Mouse (Mus musculus) G1E (cell line): ENCODE results near the gene Mcrip1. TPM values are rescaled to one million over a fixed set of nuclear protein-coding genes. Genes with fewer than 3 reads are reported as not detected.

Source experiments
- ATAC-seq: 2 replicates; pipeline ENCODE4 v1.8.0; 2016; ENCODE audit warnings: mild to moderate bottlenecking; ENCODE audit not compliant: insufficient number of reproducible peaks, poor library complexity, low FRiP score, severe bottlenecking; ENCODE audit errors: extremely low read depth
- DNase-seq: peaks from one replicate; pipeline ENCODE4 v3.0.0; 2012; ENCODE audit warnings: low spot score
- H3K27me3 ChIP-seq: 2 replicates; pipeline ENCODE4 v1.6.1; 2012; ENCODE audit warnings: mild to moderate bottlenecking, low read length, inconsistent platforms; ENCODE audit not compliant: insufficient read depth
- H3K36me3 ChIP-seq: replicated peaks from 2 replicates; pipeline ENCODE3; 2012; ENCODE audit warnings: mild to moderate bottlenecking, inconsistent platforms
- H3K4me1 ChIP-seq: 2 replicates; pipeline ENCODE4 v1.6.1; 2012; ENCODE audit warnings: low read depth, low read length, inconsistent platforms, mixed read lengths; ENCODE audit not compliant: insufficient read depth
- H3K4me3 ChIP-seq: 2 replicates; pipeline ENCODE4 v1.5.1; 2012; ENCODE audit warnings: low read depth, mild to moderate bottlenecking, inconsistent platforms, low read length, moderate library complexity, mixed read lengths
- H3K9me3 ChIP-seq: replicated peaks from 2 replicates; pipeline ENCODE4 v1.6.1; 2012; ENCODE audit warnings: inconsistent platforms
- CTCF ChIP-seq: IDR thresholded peaks from 2 replicates; pipeline ENCODE4 v1.5.1; 2012; ENCODE audit warnings: low read depth, low read length, inconsistent platforms, mixed read lengths
- GATA1 ChIP-seq: IDR thresholded peaks from 2 replicates; pipeline ENCODE4 v1.6.1; 2012; ENCODE audit warnings: borderline replicate concordance, low read length, inconsistent platforms, mixed read lengths
- GATA2 ChIP-seq: IDR thresholded peaks from 2 replicates; pipeline ENCODE4 v1.6.1; 2012; ENCODE audit warnings: low read depth, low read length, inconsistent platforms, borderline replicate concordance
- POLR2AphosphoS5 ChIP-seq: IDR thresholded peaks from 2 replicates; pipeline ENCODE4 v1.6.1; 2012; ENCODE audit warnings: low read depth, low read length, inconsistent platforms; ENCODE audit not compliant: insufficient replicate concordance
- TAL1 ChIP-seq: conservative IDR thresholded peaks from 2 replicates; pipeline ENCODE4 v1.6.1; 2012; ENCODE audit warnings: low read depth, low read length, inconsistent platforms, mixed read lengths
- polyA plus RNA-seq: library from polyadenylated mRNA; stranded (reverse); fragments of >175 nt; gene quantifications from 2 replicates; pipeline ENCODE4 v1.2.3, GENCODE M21; 2012
- total RNA-seq, 2 experiments: library from RNA; stranded (forward) in 1 of 2; stranded (reverse) in 1 of 2; fragments of 200-1000 nt in 1 of 2; fragments of >200 nt in 1 of 2; fragmentation: Nextera tagmentation in 1 of 2; gene quantifications; 2 replicates each; pipeline ENCODE4 v1.2.3; 2014 to 2017

Gene Mcrip1
- total and polyA plus RNA-seq, 3 experiments = 19.2 to 176 (median 64.3) TPM

DNA sequence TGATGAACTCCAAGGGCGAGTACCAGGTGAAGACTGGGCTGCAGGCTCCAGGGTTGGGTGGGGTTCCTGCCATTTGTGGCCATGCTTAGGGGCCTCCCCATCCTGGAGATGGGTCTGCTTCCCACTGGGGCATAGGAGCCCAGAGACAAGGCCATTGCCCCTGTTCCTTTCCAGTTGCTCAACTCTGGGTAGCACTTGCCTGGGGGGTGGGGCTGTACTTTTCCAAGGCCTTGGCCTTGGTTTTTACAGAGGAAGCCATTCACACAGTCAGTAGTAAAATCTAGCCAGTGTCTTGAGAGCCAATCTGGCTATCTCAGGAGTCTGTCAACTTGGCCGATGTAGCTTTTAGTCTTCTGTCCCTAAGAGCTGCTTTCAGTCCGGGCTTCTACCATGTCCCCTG is 52.1 kb downstream of the Mcrip1 start:
- ATAC-seq (no peak), DNase-seq (no peak)
- H3K4me1 ChIP-seq = peaks cover 33% of the 10 kb centered on the region
- peaks cover 8% of the 10 kb centered on the region; the same call in 1 of the 2 replicates for H3K27me3 ChIP-seq
- no peaks in the 10 kb centered on the region for H3K9me3 ChIP-seq
- H3K4me3 ChIP-seq = no peak overlapping the region
- H3K36me3 ChIP-seq = peaks cover 72% of the 10 kb centered on the region
- no peak for TF ChIP-seq TAL1
- TF ChIP-seq POLR2AphosphoS5 = no peak

DNA sequence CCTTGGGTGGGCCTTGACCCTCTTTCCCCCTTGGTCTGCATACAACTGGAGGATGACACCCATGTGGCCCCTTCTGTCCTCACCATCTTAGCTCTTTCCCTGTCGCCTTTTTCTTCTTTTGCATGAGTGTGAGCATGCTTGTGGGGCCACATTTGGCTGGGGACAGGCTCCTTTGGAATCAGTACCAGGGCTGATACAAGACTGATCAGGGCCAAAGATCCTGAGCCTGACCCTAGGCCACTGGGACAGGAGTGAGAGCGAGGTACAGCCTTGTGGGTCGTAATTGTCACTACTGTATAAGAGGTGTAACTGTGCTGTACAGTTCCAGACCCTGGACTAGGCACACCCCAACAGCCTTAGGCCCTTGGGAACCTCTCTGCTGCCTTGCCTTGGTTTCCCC is 55.6 kb downstream of the Mcrip1 start:
- TF ChIP-seq TAL1 = no peak
- TF ChIP-seq GATA2 = no peak
- no peak for TF ChIP-seq GATA1
- TF ChIP-seq POLR2AphosphoS5 = no peak
- TF ChIP-seq CTCF = no peak
- Histone ChIP-seq H3K4me3 (no peak overlapping the region), H3K27me3 (no peaks in the 10 kb centered on the region), H3K9me3 (no peaks in the 10 kb centered on the region), H3K36me3 (peaks cover 84% of the 10 kb centered on the region), H3K4me1 (peaks cover 53% of the 10 kb centered on the region)
- ATAC-seq (no peak), DNase-seq (no peak)

GRCm38 (mm10) chr11:120493351-120493750 is 56.2 kb downstream of the Mcrip1 start:
- no peak for TF ChIP-seq TAL1
- TF ChIP-seq GATA2 = no peak
- no peak for TF ChIP-seq CTCF
- TF ChIP-seq GATA1 = no peak
- TF ChIP-seq POLR2AphosphoS5 = no peak
- Histone ChIP-seq H3K4me1 (peaks cover 58% of the 10 kb centered on the region), H3K9me3 (no peaks in the 10 kb centered on the region), H3K36me3 (peaks cover 84% of the 10 kb centered on the region), H3K4me3 (peak overlapping the region; percentile 88; the same call in 1 of the 2 replicates), H3K27me3 (no peaks in the 10 kb centered on the region)
- no peak for ATAC-seq
- DNase-seq = no peak

Other genes starting within 250 kb of the Mcrip1 start
Only the 20 nearest of the 34 such genes appear.
- gene Tspan10, start 107.1 kb downstream of the Mcrip1 start, total RNA-seq (2014; fragmentation: Nextera tagmentation) = 0.68 TPM in 1 of 2 replicates, not detected in the other
- not detected in 2 replicates for gene Tspan10, start 107.1 kb downstream of the Mcrip1 start, total RNA-seq (2017)
- gene Tspan10, start 107.1 kb downstream of the Mcrip1 start, polyA plus RNA-seq = not detected in 2 replicates
- gene Pde6g, start 96.2 kb downstream of the Mcrip1 start, total RNA-seq (2014; fragmentation: Nextera tagmentation) = 1.7 and 3.5 TPM in 2 replicates
- 0.23 and 0.33 TPM in 2 replicates for gene Pde6g, start 96.2 kb downstream of the Mcrip1 start, total RNA-seq (2017)
- gene Pde6g, start 96.2 kb downstream of the Mcrip1 start, polyA plus RNA-seq = 0.18 and 0.23 TPM in 2 replicates
- gene Oxld1, start 91.7 kb downstream of the Mcrip1 start, total RNA-seq (2014; fragmentation: Nextera tagmentation) = 15.2 and 17.4 TPM in 2 replicates
- 24.9 and 25.6 TPM in 2 replicates for gene Oxld1, start 91.7 kb downstream of the Mcrip1 start, total RNA-seq (2017)
- gene Oxld1, start 91.7 kb downstream of the Mcrip1 start, polyA plus RNA-seq = 16.7 and 17.1 TPM in 2 replicates
- gene Ccdc137, start 91.6 kb downstream of the Mcrip1 start, total RNA-seq (2014; fragmentation: Nextera tagmentation) = 32.4 and 41.7 TPM in 2 replicates
- 41.2 and 42.8 TPM in 2 replicates for gene Ccdc137, start 91.6 kb downstream of the Mcrip1 start, total RNA-seq (2017)
- gene Ccdc137, start 91.6 kb downstream of the Mcrip1 start, polyA plus RNA-seq = 44.7 and 55.5 TPM in 2 replicates
- 18.0 and 24.5 TPM in 2 replicates for gene Arl16, start 82.1 kb downstream of the Mcrip1 start, total RNA-seq (2014; fragmentation: Nextera tagmentation)
- gene Arl16, start 82.1 kb downstream of the Mcrip1 start, total RNA-seq (2017) = 17.0 and 24.5 TPM in 2 replicates
- gene Arl16, start 82.1 kb downstream of the Mcrip1 start, polyA plus RNA-seq = 21.0 and 26.0 TPM in 2 replicates
- 60.5 and 63.2 TPM in 2 replicates for gene Mrpl12, start 65.1 kb downstream of the Mcrip1 start, total RNA-seq (2014; fragmentation: Nextera tagmentation)
- gene Mrpl12, start 65.1 kb downstream of the Mcrip1 start, total RNA-seq (2017) = 125 and 140 TPM in 2 replicates
- gene Mrpl12, start 65.1 kb downstream of the Mcrip1 start, polyA plus RNA-seq = 514 and 633 TPM in 2 replicates
- gene Slc25a10, start 57.9 kb downstream of the Mcrip1 start, total RNA-seq (2014; fragmentation: Nextera tagmentation) = 18.2 and 18.7 TPM in 2 replicates
- 22.1 and 27.6 TPM in 2 replicates for gene Slc25a10, start 57.9 kb downstream of the Mcrip1 start, total RNA-seq (2017)
- gene Slc25a10, start 57.9 kb downstream of the Mcrip1 start, polyA plus RNA-seq = 38.7 and 45.3 TPM in 2 replicates
- gene Gcgr, start 19.0 kb downstream of the Mcrip1 start, total RNA-seq (2014; fragmentation: Nextera tagmentation) = not detected in 2 replicates
- not detected in 2 replicates for gene Gcgr, start 19.0 kb downstream of the Mcrip1 start, total RNA-seq (2017)
- gene Gcgr, start 19.0 kb downstream of the Mcrip1 start, polyA plus RNA-seq = not detected in 2 replicates
- not detected in 2 replicates for gene Ppp1r27, start 1.4 kb upstream of the Mcrip1 start, total RNA-seq (2014; fragmentation: Nextera tagmentation)
- gene Ppp1r27, start 1.4 kb upstream of the Mcrip1 start, total RNA-seq (2017) = not detected in 2 replicates
- gene Ppp1r27, start 1.4 kb upstream of the Mcrip1 start, polyA plus RNA-seq = not detected in 2 replicates
- 268 and 289 TPM in 2 replicates for gene P4hb, start 23.5 kb upstream of the Mcrip1 start, total RNA-seq (2014; fragmentation: Nextera tagmentation)
- gene P4hb, start 23.5 kb upstream of the Mcrip1 start, total RNA-seq (2017) = 411 and 414 TPM in 2 replicates
- gene P4hb, start 23.5 kb upstream of the Mcrip1 start, polyA plus RNA-seq = 516 and 719 TPM in 2 replicates
- 354 and 381 TPM in 2 replicates for gene Arhgdia, start 31.9 kb upstream of the Mcrip1 start, total RNA-seq (2014; fragmentation: Nextera tagmentation)
- 155 and 158 TPM in 2 replicates for gene Arhgdia, start 31.9 kb upstream of the Mcrip1 start, total RNA-seq (2017)
- gene Arhgdia, start 31.9 kb upstream of the Mcrip1 start, polyA plus RNA-seq = 1,000 and 1,072 TPM in 2 replicates
- 89.8 and 122 TPM in 2 replicates for gene Alyref, start 48.6 kb upstream of the Mcrip1 start, total RNA-seq (2014; fragmentation: Nextera tagmentation)
- gene Alyref, start 48.6 kb upstream of the Mcrip1 start, total RNA-seq (2017) = 270 and 280 TPM in 2 replicates
- gene Alyref, start 48.6 kb upstream of the Mcrip1 start, polyA plus RNA-seq = 505 and 623 TPM in 2 replicates
- 83.1 and 83.8 TPM in 2 replicates for gene Anapc11, start 48.7 kb upstream of the Mcrip1 start, total RNA-seq (2014; fragmentation: Nextera tagmentation)
- 62.3 and 69.3 TPM in 2 replicates for gene Anapc11, start 48.7 kb upstream of the Mcrip1 start, total RNA-seq (2017)
- gene Anapc11, start 48.7 kb upstream of the Mcrip1 start, polyA plus RNA-seq = 176 and 212 TPM in 2 replicates
- gene Npb, start 58.8 kb upstream of the Mcrip1 start, total RNA-seq (2014; fragmentation: Nextera tagmentation) = 1.9 and 2.6 TPM in 2 replicates
- 0.58 TPM in 1 of 2 replicates, not detected in the other for gene Npb, start 58.8 kb upstream of the Mcrip1 start, total RNA-seq (2017)
- gene Npb, start 58.8 kb upstream of the Mcrip1 start, polyA plus RNA-seq = 3.2 and 3.8 TPM in 2 replicates
- 29.0 and 43.1 TPM in 2 replicates for gene Pcyt2, start 68.2 kb upstream of the Mcrip1 start, total RNA-seq (2014; fragmentation: Nextera tagmentation)
- gene Pcyt2, start 68.2 kb upstream of the Mcrip1 start, total RNA-seq (2017) = 102 and 119 TPM in 2 replicates
- 129 and 146 TPM in 2 replicates for gene Pcyt2, start 68.2 kb upstream of the Mcrip1 start, polyA plus RNA-seq
- 28.9 and 35.3 TPM in 2 replicates for gene Sirt7, start 75.5 kb upstream of the Mcrip1 start, total RNA-seq (2014; fragmentation: Nextera tagmentation)
- gene Sirt7, start 75.5 kb upstream of the Mcrip1 start, total RNA-seq (2017) = 74.5 and 96.2 TPM in 2 replicates
- gene Sirt7, start 75.5 kb upstream of the Mcrip1 start, polyA plus RNA-seq = 169 and 256 TPM in 2 replicates
- gene Mafg, start 83.9 kb upstream of the Mcrip1 start, total RNA-seq (2014; fragmentation: Nextera tagmentation) = 16.3 and 17.5 TPM in 2 replicates
- 18.9 and 21.9 TPM in 2 replicates for gene Mafg, start 83.9 kb upstream of the Mcrip1 start, total RNA-seq (2017)
- 29.2 and 38.9 TPM in 2 replicates for gene Mafg, start 83.9 kb upstream of the Mcrip1 start, polyA plus RNA-seq
- gene Pycr1, start 94.0 kb upstream of the Mcrip1 start, total RNA-seq (2014; fragmentation: Nextera tagmentation) = 14.7 and 14.8 TPM in 2 replicates
- 1.0 and 1.5 TPM in 2 replicates for gene Pycr1, start 94.0 kb upstream of the Mcrip1 start, total RNA-seq (2017)
- 1.9 and 2.4 TPM in 2 replicates for gene Pycr1, start 94.0 kb upstream of the Mcrip1 start, polyA plus RNA-seq
- gene Myadml2, start 98.4 kb upstream of the Mcrip1 start, total RNA-seq (2014; fragmentation: Nextera tagmentation) = not detected in 2 replicates
- gene Myadml2, start 98.4 kb upstream of the Mcrip1 start, total RNA-seq (2017) = not detected in 2 replicates
- not detected in 2 replicates for gene Myadml2, start 98.4 kb upstream of the Mcrip1 start, polyA plus RNA-seq
- not detected in 2 replicates for gene Notum, start 111.4 kb upstream of the Mcrip1 start, total RNA-seq (2014; fragmentation: Nextera tagmentation)
- gene Notum, start 111.4 kb upstream of the Mcrip1 start, total RNA-seq (2017) = 0.16 TPM in 1 of 2 replicates, not detected in the other
- not detected in 2 replicates for gene Notum, start 111.4 kb upstream of the Mcrip1 start, polyA plus RNA-seq